Mouse (Mus musculus) olfactory bulb, adult 2 months (tissue): ENCODE results near the gene Kif3b.

ENCODE experiments used
- CTCF ChIP-seq: fragments of 200-500 bp; IDR thresholded peaks from 2 replicates; pipeline ENCODE4 v1.5.1; 2012; ENCODE audit warnings: low read depth, mild to moderate bottlenecking, low read length, moderate library complexity; ENCODE audit not compliant: insufficient read depth
- POLR2A ChIP-seq: fragments of 200-500 bp; IDR thresholded peaks from 2 replicates; pipeline ENCODE4 v1.6.1; 2012; ENCODE audit warnings: mild to moderate bottlenecking, low read depth, low read length, moderate library complexity; ENCODE audit not compliant: insufficient read depth

GRCm38 (mm10) chr2:153345071-153345453, 53.8 kb downstream of the Kif3b start:
- no peak for TF ChIP-seq CTCF
- TF ChIP-seq POLR2A = no peak; the same call in 1 of the 2 replicates
